Comparison of ENCODE assay signal across 7 mouse cellular contexts in genomic region chr16:37776860-37777651, GRCm38 (mm10). TPM values are rescaled to one million over a fixed set of nuclear protein-coding genes. Genes with fewer than 3 reads are reported as not detected.
DNase-seq lines count a peak whose midpoint lies in the region; ATAC-seq and TF ChIP-seq lines count a peak whose summit lies in the region.

Gene Fstl1, plus strand, starts transcription at chr16:37776873.

- H3K4me2 ChIP-seq in forebrain, embryonic 16.5 days (ENCODE audit: low read length): peak within 1 kb of the TSS; percentile 95

- TF ChIP-seq POLR2A in brain, embryonic 14.5 days (IDR thresholded peaks at IDR 0.05; ENCODE audit: borderline replicate concordance, extremely low read depth, insufficient read depth, insufficient read length, poor library complexity, severe bottlenecking): 0 out of 2 replicates have a peak, but pooled peaks have one; percentile 35

- TF ChIP-seq CTCF in brain, embryonic 14.5 days (IDR thresholded peaks at IDR 0.05; ENCODE audit: borderline replicate concordance, extremely low read depth, insufficient read depth, insufficient read length): no peak

- peaks cover 19% of the 10 kb centered on the region for H3K4me1 ChIP-seq in forebrain, embryonic 16.5 days (replicated peaks; ENCODE audit: control insufficient read depth, insufficient read depth, low read length)

- no peaks in the 10 kb centered on the region for H3K27me3 ChIP-seq in forebrain, embryonic 16.5 days (replicated peaks; ENCODE audit: control insufficient read depth, insufficient read depth, low read length)

- H3K9ac ChIP-seq in forebrain, embryonic 16.5 days (replicated peaks; ENCODE audit: low read depth, low read length): peak within 1 kb of the TSS; percentile 75

- peak within 1 kb of the TSS; percentile 83 for H3K4me3 ChIP-seq in forebrain, embryonic 16.5 days (replicated peaks; ENCODE audit: low read length)

- H3K36me3 ChIP-seq in forebrain, embryonic 16.5 days (ENCODE audit: control insufficient read depth, insufficient read depth): no peaks in the 10 kb centered on the region

- no peaks in the 10 kb centered on the region for H3K9me3 ChIP-seq in forebrain, embryonic 16.5 days (ENCODE audit: control insufficient read depth, low read length)

- ATAC-seq in forebrain, embryonic 16.5 days: peak; percentile 85

- under 1% methylated on average over 50 of the region's 52 CpGs for WGBS in forebrain, embryonic 16.5 days

- peak; percentile 61 for DNase-seq in ZHBTc4 (ENCODE audit: low read depth, low spot score)
- DNase-seq in brain, embryonic 14.5 days (ENCODE audit: low read depth): peak; percentile 85
- peak; percentile 68 to 72 for DNase-seq in heart, postnatal 14 days
- peak; percentile 44 to 53 for DNase-seq in layer of hippocampus, postnatal 36 days
- peak; percentile 29 for DNase-seq in lung, postnatal 36 days
- peak; percentile 53 for DNase-seq in right cerebral cortex, postnatal 25 days

- H3K27ac ChIP-seq in forebrain, embryonic 16.5 days (ENCODE audit: low read length): peak within 1 kb of the TSS; percentile 28; the same call in 1 of the 2 replicates

- intact Hi-C loops in heart, postnatal 14 days (cut with DNase I): loop anchor here (2.0 kb wide), 1 partner anchor 48 kb away; no protein-coding TSS in a partner anchor

RNA-seq across cellular contexts. Expression of gene Fstl1, which starts in this region (rescaled TPM):
- polyA plus RNA-seq in brain, embryonic 14.5 days (2012; rRNA removed): 54.2 and 79.7 TPM in 2 replicates
- polyA plus RNA-seq in forebrain, embryonic 16.5 days (2015; fragmentation: Nextera tagmentation; extraction: Ambion mirVana): 75.6 and 105 TPM in 2 replicates
- total RNA-seq in heart, postnatal 14 days (2021): 100 to 1,000 TPM; 221 to 228 TPM
- 10 to 100 TPM; 32.5 to 34.3 TPM for total RNA-seq in layer of hippocampus, postnatal 36 days (2021)

Comparison
In these comparisons a context has a peak if more than half of its experiments do, and no peak if none do; other contexts are left out.
1. Peak in every context shown above with its lines: DNase-seq, ATAC-seq, H3K4me3 ChIP-seq and H3K27ac ChIP-seq.
2. RNA of gene Fstl1 (total RNA-seq): 221 to 228 TPM in heart, postnatal 14 days; 32.5 to 34.3 TPM in layer of hippocampus, postnatal 36 days; every median in the first group is over 4 times any median in the second.
3. DNase-seq: peak in every context shown above with its lines; median percentile 85 in brain, embryonic 14.5 days; 70 in heart, postnatal 14 days; 61 in ZHBTc4; 53 in right cerebral cortex, postnatal 25 days; 48 in layer of hippocampus, postnatal 36 days; 29 in lung, postnatal 36 days.